Mouse (Mus musculus) spleen, adult 18-20 months (tissue): ENCODE data around the gene Gm20696.

Source experiments
- DNase-seq, 2 experiments: peaks; one replicate each; pipeline ENCODE4 v3.0.0; 2022; ENCODE audit warnings: mixed read lengths in 2 of 2

Gene Gm20696

DNA sequence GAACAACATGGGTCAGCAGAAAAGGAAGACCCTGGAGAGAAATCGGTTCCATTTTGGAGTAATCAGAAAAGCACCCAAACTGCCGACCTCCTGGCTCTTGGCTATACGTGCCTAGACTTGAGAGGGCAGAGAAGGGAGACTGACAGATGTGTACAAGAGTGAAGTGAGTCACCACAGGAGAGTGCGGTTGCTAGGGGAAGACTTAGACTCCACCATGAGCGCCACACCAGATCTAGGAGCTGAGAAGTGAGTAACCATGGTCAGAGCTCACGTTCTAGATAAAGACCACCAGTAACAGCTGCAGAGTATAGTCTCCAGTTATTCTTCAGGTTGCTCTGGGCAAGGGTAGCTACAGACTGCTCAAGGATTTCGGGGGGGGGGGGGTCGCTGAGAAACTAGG is 3.4 kb downstream of the Gm20696 start:
- DNase-seq = no peak

DNA sequence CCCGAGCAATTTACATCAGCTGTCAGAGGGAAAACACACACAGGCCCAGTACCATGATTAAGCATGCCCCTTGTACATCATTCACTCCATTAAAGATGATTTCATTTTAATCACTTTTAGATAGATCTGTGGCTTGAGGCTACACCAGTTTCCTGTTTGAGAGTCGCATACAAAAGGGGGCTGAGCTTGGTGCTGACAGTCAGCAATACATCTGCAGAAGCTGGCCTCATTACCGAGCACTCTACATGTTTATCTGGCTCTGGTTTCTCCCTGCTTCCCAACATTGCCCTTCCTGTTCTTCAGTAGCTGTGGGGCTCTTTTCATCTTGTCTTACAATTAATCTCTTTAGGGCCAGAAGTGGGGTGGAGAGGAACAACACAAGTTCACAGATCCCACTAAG is 6.2 kb downstream of the Gm20696 start:
- DNase-seq = no peak

DNA sequence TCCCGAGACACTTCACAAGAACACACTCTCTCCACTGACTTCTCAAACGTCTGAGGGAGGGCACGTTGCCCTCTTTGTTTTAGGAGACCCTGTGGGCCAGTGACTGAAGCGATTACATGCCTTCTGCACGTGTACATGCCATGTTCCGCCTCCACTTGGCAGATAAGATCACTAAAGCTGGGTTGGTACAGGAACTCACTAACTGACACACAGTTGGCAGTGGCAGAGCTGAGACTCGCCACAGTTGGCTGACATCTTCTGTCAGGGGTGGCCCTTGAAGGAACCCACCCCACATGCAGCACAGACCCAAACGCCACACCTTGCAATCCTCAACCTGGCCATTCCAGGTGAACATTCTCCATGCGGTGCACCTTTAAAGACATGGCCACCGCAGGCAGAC is 8.0 kb downstream of the Gm20696 start:
- DNase-seq = no peak

DNA sequence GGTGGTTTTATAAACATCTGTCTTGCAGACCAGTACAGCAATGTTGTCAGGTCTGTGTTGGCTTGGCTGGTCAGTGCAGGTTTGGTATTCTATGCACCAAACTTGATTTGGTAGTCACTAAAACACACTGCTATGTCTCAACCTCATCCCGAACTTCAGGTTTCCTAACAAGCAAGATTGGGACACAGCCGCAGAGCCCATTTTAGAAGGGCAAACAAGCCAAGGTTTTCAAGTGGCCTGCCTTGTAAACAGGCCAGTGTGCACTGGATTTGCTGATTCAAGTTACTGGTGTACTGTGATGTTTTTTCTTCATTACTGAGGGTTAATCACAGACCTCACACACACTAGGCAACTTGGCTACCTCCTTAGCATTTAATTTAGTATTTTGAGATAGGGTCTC is 10.5 kb downstream of the Gm20696 start:
- DNase-seq = no peak

DNA sequence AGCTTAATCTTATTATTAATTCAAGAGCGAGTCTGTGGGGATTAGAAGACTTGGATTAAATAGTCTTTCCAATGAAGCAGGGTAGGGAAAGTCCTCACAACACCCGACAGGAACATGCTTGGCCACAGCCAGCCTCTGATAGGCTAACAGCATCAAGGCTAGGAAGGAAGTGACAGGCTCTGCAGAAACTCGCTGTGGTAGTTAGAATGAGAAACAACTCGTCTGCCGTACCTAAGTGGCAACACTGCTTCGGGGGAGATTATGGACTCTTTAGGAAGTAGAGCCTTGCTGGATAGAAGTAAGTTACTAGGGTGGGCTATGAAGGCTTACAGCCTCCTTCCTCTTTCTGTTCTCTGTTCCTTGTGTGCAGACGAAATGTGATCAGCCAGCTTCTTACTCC is 11.1 kb downstream of the Gm20696 start:
- no peak for DNase-seq

DNA sequence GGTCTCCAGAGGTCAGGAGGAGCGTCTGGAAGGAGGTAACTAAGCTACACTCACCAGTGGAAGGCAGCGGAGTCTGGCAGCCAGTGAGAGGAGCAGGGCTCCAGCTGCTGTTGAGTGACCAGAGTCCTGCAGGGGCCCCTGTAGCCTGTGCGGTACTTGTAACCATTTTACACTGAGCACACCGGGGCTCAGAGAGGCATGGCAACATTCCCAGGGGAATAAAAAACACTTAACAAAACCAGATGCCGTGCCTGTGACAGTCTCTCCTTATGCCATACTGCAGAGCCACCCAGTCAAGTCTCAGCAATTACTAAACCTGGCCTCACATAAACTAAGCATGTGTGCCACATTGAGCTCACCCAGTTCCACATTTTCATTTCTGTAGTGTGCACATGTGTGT is 12.3 kb downstream of the Gm20696 start:
- no peak for DNase-seq

DNA sequence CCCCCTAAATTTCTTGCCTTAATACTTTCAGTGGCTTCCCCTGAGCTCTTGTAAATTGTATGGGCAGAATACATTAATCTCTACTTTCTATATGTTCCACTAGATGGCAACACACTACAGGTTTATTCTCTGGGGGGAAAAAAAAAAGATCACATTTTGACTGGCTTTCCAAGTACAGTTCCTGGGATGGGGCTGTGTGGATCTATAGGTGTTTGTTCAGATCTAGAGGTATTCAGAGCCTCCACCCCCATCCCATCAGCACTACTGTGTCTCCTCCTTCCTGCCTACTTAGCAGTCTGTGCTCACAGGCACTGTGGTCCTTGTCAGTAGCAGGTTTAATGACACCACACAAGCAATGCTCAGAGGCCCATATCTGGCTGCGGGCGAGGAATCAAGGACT is 14.3 kb downstream of the Gm20696 start:
- no peak for DNase-seq

DNA sequence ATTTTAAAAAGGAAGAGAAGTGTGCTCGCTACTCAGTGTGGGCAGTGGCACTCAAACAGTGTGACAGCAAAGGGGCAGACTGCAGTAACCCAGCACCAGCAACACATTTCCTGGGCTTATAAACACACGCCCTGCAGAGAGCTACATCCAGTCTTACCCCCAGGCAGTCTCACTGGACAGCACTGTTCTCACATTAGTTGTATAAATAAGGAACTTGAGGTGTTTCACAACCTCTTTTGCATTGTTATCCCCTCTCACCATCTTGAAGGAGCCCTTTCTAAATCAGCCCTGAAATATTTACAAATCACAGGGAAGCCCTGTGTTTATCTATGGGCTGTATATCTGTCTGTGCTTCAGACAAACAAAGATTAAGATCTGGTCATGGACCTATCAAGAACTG is 17.3 kb downstream of the Gm20696 start:
- no peak for DNase-seq

DNA sequence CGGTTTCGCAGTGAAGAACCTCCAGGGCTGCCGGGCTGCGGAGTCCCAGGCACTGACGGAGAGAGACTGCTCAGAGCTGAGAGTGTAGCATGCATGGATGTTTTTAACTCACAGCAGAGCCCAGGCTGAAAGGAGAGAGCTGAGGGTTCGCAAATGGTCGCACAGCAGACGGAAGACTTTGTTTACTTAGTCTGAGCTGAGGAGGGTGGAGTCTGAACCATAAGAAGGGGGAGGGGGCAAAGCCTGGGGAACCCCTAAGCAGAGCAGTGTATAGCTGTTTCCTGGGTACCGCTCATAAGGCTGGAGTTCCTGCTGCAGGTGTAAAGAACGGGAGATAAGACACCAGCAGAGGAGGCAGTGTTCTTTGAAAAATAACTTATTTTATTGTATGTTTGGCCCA is 20.3 kb downstream of the Gm20696 start:
- DNase-seq = no peak

DNA sequence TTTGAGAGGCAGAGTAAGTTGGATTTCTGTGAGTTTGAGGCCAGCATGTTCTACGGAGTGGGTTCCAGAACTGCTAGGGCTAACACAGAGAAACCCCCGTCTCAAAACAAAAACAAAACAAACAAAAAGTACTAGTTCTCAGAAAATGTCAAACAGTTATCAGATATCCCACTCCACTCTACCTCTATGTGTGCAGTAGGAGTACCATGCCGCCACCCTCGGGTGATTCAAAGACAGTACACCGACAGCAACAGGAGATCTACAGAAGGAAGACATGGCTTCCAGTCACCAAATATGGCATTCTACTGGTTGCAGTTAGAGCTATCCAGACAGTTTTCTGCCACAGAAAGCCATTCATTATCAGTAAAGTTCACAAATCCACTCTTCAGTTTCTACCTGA is 21.7 kb downstream of the Gm20696 start:
- DNase-seq = no peak

DNA sequence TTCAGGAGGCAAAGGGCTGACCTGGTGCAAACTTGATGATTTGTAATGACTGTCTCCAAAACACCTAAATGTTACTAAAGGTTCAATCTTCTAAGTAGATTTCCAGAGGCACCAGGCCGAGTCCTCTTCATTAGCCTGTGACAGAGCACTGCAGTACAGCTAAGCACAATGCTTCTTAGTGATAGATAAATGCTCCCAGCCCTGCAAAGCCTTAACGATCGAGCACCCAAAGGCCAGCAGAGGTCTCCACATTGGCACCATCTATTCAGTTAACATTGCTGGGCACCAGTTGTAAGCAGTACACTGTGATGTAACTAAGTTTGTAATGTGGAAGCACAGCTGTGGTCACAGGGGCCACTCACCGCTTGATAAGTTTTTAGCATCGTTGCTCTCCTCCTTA is 22.2 kb downstream of the Gm20696 start:
- no peak for DNase-seq

DNA sequence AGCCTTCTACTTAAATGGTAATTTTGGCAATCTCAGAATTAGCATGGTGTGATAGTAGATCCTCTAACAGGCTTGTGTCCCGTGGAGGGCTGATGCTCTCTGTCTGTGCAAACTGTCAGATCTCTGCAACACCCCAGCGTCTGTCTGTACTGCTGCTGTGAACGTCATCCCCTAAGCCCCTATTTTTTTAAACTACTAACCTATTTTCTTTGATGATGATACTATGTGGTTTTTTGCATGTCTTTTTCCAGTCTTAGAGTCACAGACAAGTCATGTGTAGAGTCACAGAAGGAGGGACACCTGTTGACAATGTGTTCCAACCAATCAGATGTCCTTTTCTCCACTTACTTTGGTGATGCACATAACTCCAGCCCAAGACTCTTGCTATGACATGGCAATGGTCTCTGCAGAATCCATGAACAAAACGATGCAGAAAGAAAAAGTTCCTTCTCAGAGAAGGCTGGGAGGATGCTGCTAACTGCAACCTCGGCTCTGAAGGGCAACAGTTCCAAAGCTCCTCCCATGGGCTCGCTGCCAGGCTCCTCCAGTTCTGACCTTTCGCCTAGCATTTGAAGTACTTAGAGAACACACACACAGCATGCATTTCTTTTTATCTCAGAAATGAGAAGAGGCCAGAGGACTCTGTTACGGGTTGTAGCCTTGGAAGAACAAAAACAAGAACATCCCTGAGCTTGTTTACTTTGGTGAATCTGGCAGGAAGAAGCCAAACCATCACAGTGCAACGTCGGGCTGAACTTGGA is 23.0 kb downstream of the Gm20696 start:
- DNase-seq = no peak

DNA sequence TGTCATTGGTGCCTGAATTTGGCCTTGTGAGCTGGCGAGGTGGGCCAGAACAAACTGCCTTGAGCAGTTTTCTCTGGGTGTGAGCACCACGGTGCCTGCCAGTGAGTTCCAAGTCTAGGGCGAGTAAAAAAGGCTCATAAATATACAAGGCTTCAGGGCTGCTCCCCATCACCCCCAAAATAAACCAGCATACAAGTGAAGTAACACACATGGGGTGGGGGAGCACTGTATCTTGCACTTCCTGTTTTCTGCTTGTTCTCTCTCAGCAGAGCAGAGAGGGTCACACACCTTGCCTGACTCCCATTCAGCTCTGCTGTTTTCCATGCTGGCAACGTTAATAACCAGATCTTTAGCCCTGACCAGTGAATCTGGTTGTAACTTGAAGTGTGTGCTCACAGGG is 29.1 kb downstream of the Gm20696 start:
- no peak for DNase-seq

DNA sequence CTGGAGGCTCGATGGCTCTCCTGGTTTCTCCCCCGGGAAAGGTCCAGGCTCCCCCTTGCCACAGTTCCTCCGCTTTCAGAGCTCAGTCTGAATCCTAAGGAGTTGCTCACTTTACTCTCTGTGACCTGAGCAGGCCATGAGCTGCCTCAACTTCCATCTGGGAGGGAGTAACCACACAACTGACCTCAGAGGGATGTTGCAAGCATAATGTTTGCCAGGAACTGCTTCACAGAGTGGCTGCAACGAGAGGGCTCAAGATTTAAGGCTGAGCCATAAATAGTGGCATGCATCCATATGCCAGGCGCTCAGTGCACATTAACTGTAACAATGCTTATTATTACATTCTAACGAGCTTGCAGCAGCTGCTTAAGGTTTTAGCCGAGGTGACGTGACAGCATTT is 29.8 kb downstream of the Gm20696 start:
- no peak for DNase-seq

DNA sequence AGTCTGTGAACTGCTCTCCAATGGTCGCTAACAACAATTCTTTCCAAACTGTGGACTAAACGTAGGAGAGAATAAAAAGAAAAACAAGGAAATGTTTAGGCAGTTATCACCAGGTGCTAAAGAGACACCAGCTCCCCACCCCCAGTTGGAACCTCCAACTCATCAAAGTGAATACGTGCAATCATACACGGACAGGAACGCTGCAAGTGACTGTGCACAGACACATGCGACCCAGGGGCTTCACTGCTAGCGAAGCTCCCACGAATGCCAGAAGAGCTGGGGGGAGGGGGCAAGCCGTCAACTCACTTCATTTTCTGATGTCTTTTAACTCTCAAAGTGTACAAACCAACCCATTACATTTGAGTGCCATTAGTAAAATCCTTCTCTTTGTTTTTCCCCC is 30.5 kb downstream of the Gm20696 start:
- no peak for DNase-seq

DNA sequence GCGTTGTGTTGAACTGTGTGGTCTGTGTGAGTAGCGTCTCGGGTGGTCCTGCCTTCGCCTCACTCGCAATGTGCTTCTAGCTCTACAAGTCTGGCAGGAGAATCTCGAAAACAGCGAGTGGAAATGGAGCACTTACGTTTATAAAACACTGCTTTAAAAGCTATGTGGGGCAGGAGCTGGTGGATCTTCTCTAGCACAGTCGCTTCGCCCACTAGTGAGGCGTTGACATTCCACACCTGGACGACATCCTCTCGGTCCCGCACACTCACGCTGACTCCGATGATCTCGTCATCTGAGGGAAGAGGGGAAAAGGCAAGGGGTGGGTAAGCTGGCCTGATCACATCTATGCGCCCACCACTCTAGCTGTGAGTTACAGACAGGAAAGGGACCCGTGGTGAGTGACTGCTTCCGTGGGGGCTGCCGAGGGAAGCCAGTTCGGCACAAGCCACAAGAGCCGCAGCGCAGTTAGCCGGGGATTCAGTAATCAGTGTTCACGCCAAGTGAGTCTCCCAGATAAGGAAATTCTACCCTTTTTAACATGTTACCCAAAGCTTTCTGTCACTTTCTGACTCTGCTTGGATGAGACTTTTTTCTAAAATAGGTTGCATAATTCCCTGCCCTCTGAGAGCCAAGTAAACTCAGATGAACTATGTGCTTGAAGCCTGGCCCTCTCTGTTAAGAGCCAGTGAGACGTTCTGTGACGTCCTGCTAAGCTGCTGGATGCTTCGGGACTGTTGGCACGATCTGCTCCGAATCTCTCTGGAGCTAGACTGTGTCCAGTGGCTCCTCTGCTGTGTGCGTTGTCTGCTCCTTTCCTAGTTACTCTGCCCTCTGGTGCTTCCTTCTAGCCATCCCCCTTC is 34.2 kb downstream of the Gm20696 start:
- no peak for DNase-seq

DNA sequence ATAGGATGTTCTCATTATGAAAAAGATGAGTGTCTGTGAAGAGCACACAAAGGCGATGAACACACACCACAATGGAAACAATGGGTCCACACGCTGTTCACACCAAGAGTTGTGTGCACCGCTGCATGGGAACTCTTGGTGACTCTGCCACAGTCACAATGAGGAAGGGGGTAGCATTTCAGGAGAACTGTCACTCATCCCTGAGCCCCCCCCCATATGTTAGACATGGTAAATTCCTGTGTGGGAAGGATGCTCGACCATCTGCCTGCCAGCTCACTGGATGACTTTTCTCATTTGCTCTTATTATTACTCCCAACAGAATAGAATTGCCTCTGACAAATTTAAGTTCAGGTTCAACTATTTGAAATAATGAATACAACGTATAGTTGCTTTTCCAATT is 35.0 kb downstream of the Gm20696 start:
- no peak for DNase-seq

DNA sequence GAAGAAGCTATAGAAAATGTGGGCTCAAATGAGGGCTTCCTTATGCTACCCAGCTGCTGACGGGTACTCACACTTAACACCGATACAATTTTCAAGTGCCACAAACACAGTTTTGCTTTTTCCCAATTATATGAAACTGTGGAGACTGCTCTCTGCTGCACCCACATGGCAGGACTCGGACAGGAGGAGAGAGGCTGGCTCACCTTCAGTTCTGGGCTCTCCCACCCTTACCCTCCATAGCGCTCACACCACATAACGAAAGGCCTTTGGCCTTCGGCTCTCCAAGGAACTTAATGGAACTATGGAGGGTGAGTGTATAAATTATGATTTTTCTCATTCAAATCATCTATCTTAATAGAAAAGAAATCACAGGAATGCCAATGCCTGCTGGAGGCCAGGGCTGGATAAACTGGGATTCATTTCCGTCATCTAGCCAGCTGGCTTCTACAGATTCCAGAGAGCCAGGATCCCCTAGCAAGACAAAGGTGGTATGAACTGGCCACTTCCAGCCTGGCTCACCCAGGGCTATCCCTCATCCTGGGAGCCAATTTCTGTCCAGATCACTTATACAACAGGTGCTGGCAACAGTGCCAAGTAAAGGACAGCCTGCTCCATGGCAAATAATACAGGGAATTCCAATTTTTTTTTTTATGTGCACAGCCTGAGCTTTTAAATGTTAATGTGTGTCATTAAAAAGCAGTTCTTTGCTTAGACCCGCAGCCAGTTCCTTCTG is 36.7 kb downstream of the Gm20696 start:
- DNase-seq = no peak

DNA sequence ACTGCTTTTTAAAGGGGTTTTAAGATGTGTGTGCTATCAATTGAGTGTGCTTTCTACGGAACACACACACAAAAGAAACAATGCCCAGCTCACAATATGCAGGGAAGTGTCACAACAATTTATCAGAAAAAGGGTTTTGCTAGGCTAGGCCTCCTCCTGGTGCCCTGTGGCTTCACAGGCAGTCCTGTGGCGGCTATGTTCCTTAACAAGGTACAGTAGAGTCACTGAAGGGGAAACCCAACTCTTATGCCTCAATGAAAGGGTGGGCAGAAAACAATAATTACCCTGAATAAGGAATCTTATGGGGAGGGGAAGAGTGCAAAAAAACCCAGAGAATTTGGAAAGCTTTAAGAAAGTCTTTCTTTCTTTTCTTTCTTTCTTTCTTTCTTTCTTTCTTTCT is 40.2 kb downstream of the Gm20696 start:
- no peak for DNase-seq

DNA sequence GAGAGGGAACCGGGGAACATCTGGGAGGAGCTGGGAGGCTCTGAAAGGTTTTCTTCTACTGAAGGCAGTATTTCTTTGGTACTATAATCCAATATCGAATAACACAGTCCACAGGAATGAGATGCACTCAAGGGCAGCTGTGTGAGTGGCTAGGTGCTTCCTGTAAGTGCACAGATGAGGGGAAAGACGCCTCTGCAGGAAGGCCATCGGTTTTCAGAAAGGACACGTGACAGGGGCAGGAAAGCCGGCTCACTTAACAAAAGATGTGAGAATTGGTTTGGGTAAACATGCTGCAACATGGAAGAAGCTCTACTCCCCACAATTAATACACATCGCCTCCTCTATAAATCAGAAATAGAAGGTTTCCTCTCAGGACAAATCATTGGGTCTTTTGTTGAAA is 40.8 kb downstream of the Gm20696 start:
- DNase-seq = no peak

DNA sequence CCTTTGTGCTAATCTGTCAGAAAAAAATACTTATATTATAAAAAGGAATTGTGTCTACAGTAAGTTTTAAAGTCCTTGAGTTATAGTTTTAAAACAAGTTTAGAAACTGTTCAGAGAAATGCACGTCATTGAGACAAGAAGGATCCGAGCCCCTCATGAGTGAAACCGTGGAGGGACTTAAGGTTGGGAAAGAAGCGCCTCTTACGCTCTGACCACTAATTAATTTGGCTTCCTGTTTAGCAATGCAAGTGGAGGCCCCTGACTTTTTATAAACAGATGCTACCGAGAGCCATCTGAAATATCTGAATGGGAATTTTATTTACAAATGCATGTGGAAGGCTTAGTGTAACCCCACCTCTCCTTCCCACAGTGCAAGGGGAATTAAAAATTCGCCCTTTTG is 41.3 kb downstream of the Gm20696 start:
- no peak for DNase-seq

DNA sequence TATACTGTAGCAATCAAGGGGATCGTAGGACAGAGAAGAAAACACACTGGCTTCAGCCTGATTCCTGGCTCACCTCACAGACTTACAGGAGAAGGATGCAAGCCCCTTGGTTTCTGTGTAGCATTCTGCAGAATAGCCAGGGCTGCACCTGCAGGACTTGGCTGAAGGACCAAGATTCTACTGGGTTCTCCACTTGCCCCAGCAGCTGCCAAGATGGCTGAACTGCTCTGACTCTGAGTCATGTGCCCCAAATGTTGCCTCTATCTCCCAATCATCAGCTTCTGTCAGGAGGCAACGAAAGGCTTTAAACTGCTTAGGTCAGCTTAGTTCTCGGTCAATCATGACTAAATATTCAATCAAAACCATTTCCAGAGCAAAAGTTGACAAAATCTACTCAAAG is 42.1 kb downstream of the Gm20696 start:
- DNase-seq = no peak

DNA sequence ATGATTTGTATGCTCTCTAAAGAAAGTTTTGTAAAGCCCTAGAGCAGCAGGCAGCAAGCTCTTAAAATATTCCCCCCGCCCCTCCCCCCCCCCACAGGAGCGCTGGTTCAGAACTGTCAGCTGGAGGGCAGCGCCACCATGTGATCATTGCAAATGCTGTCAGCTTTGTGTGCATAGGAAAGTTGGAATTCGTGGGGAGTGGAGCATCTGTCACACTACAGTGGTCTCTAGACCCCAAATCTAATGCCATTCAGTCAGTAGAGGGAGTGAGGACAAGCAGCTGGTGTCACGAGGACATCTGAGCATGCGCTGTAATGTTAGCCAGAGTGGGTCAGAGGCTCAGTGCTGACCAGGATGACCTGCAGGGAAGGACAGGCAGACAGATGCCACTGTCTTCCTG is 43.0 kb downstream of the Gm20696 start:
- DNase-seq = no peak

DNA sequence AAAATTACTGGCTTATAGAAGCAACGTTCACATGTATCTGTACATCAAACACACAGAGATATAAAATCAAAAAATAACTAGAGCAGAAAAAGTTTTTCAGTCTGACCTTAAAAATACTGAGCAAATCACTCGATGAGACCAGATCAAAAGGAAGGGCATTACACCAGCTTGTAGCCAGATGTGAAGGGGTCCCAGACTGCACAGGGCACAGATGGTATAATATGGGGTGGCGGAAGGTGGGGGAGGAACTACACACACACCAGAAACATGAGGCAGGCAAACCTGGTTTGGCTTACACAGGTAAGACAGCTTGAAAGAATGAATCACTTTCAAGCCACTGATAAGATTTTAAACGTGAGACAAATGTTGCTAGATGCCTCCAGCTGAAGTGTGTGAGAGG is 45.4 kb downstream of the Gm20696 start:
- no peak for DNase-seq
